Mouse (Mus musculus) erythroblast, embryonic 14.5 days (primary cell): ENCODE measurements around the gene Bace2. TPM values are rescaled to one million over a fixed set of nuclear protein-coding genes. Genes with fewer than 3 reads are reported as not detected.

Experiments
- H3K27me3 ChIP-seq: 2 replicates; pipeline ENCODE4 v1.6.1; 2012; ENCODE audit warnings: inconsistent platforms; ENCODE audit not compliant: control insufficient read depth
- H3K36me3 ChIP-seq: 2 replicates; pipeline ENCODE4 v1.6.1; 2012; ENCODE audit warnings: mild to moderate bottlenecking, inconsistent platforms; ENCODE audit not compliant: control insufficient read depth
- H3K4me1 ChIP-seq: 2 replicates; pipeline ENCODE4 v1.6.1; 2012; ENCODE audit warnings: inconsistent platforms; ENCODE audit not compliant: control insufficient read depth
- H3K4me3 ChIP-seq: replicated peaks from 2 replicates; pipeline ENCODE3; 2012; ENCODE audit warnings: moderate library complexity, mild to moderate bottlenecking, inconsistent platforms
- H3K9me3 ChIP-seq: 2 replicates; pipeline ENCODE4 v1.6.1; 2012; ENCODE audit warnings: low read length, inconsistent platforms, mixed read lengths; ENCODE audit not compliant: control insufficient read depth
- GATA1 ChIP-seq: IDR thresholded peaks from 2 replicates; pipeline ENCODE4 v1.6.1; 2012; ENCODE audit warnings: low read length, inconsistent platforms, mixed read lengths
- TAL1 ChIP-seq: IDR thresholded peaks from 3 replicates; pipeline ENCODE4 v1.6.1; 2012; ENCODE audit warnings: low read length, inconsistent platforms, mixed read lengths
- polyA plus RNA-seq: library from polyadenylated mRNA; stranded (reverse); fragments of >175 nt; gene quantifications from 2 replicates; pipeline ENCODE4 v1.2.3, GENCODE M21; 2012

The Bace2 gene
- polyA plus RNA-seq: not detected in 2 replicates

- no peaks in the 10 kb centered on the region for H3K4me1 ChIP-seq
- H3K4me3 ChIP-seq: peak within 1 kb of the TSS; percentile 39
- no peaks in the 10 kb centered on the region for H3K36me3 ChIP-seq
- H3K9me3 ChIP-seq: no peaks in the 10 kb centered on the region
- H3K27me3 ChIP-seq: peaks cover 29% of the 10 kb centered on the region
- TF ChIP-seq TAL1: no peak
- no peak for TF ChIP-seq GATA1
These were observed at the start of gene Bace2 for GRCm38 (mm10) chr16:97356499-97357187. Bace2 (plus strand) TSS chr16:97356742.

- H3K4me3 ChIP-seq: no peak overlapping the region
- H3K27me3 ChIP-seq: no peaks in the 10 kb centered on the region
- TF ChIP-seq TAL1: no peak
- no peak for TF ChIP-seq GATA1
These were observed 48.9 kb upstream of the Bace2 start for GRCm38 (mm10) chr16:97307594-97307993.

GRCm38 (mm10) chr16:97309796-97310569 is 46.6 kb upstream of the Bace2 start:
- H3K4me3 ChIP-seq: no peak overlapping the region
- TF ChIP-seq TAL1: no peak
- no peak for TF ChIP-seq GATA1
- H3K36me3 ChIP-seq: no peaks in the 10 kb centered on the region
- no peaks in the 10 kb centered on the region for H3K9me3 ChIP-seq
- H3K4me1 ChIP-seq: no peaks in the 10 kb centered on the region
- H3K27me3 ChIP-seq: no peaks in the 10 kb centered on the region

More at GRCm38 (mm10) chr16:97307594-97307993, 48.9 kb upstream of the Bace2 start:
- no peaks in the 10 kb centered on the region for H3K36me3 ChIP-seq
- no peaks in the 10 kb centered on the region for H3K9me3 ChIP-seq
- no peaks in the 10 kb centered on the region for H3K4me1 ChIP-seq

- Histone ChIP-seq H3K4me3 (no peak overlapping the region), H3K4me1 (no peaks in the 10 kb centered on the region), H3K9me3 (no peaks in the 10 kb centered on the region), H3K36me3 (no peaks in the 10 kb centered on the region), H3K27me3 (no peaks in the 10 kb centered on the region)
- TF ChIP-seq GATA1 (no peak), TAL1 (no peak)
These were observed 46.0 kb upstream of the Bace2 start for GRCm38 (mm10) chr16:97310570-97310846.

- TF ChIP-seq TAL1 (no peak), GATA1 (no peak)
- Histone ChIP-seq H3K4me1 (no peaks in the 10 kb centered on the region), H3K4me3 (no peak overlapping the region)
These were observed 43.4 kb upstream of the Bace2 start for GRCm38 (mm10) chr16:97312960-97313686.

GRCm38 (mm10) chr16:97321576-97321975 is 35.0 kb upstream of the Bace2 start:
- no peak for TF ChIP-seq GATA1
- no peak for TF ChIP-seq TAL1
- Histone ChIP-seq H3K4me3 (no peak overlapping the region), H3K36me3 (no peaks in the 10 kb centered on the region), H3K27me3 (no peaks in the 10 kb centered on the region), H3K4me1 (no peaks in the 10 kb centered on the region), H3K9me3 (no peaks in the 10 kb centered on the region)

More at GRCm38 (mm10) chr16:97312960-97313686, 43.4 kb upstream of the Bace2 start:
- Histone ChIP-seq H3K36me3 (no peaks in the 10 kb centered on the region), H3K27me3 (no peaks in the 10 kb centered on the region), H3K9me3 (no peaks in the 10 kb centered on the region)

GRCm38 (mm10) chr16:97322604-97323003 is 33.9 kb upstream of the Bace2 start:
- no peaks in the 10 kb centered on the region for H3K9me3 ChIP-seq

GRCm38 (mm10) chr16:97325975-97326374 is 30.6 kb upstream of the Bace2 start:
- no peaks in the 10 kb centered on the region for H3K36me3 ChIP-seq
- H3K4me3 ChIP-seq: no peak overlapping the region
- H3K4me1 ChIP-seq: no peaks in the 10 kb centered on the region
- H3K27me3 ChIP-seq: no peaks in the 10 kb centered on the region
- H3K9me3 ChIP-seq: no peaks in the 10 kb centered on the region
- TF ChIP-seq TAL1 (no peak), GATA1 (no peak)

More at GRCm38 (mm10) chr16:97322604-97323003, 33.9 kb upstream of the Bace2 start:
- Histone ChIP-seq H3K4me1 (no peaks in the 10 kb centered on the region), H3K36me3 (no peaks in the 10 kb centered on the region), H3K4me3 (no peak overlapping the region), H3K27me3 (no peaks in the 10 kb centered on the region)
- no peak for TF ChIP-seq TAL1
- no peak for TF ChIP-seq GATA1

- TF ChIP-seq TAL1: no peak
- no peak for TF ChIP-seq GATA1
- H3K27me3 ChIP-seq: no peaks in the 10 kb centered on the region
- no peak overlapping the region for H3K4me3 ChIP-seq
- H3K4me1 ChIP-seq: no peaks in the 10 kb centered on the region
- H3K36me3 ChIP-seq: no peaks in the 10 kb centered on the region
- no peaks in the 10 kb centered on the region for H3K9me3 ChIP-seq
These were observed 27.9 kb upstream of the Bace2 start for GRCm38 (mm10) chr16:97328602-97329001.
